Mouse (Mus musculus): ENCODE results near the gene Pfkm. TPM values are rescaled to one million over a fixed set of nuclear protein-coding genes. Genes with fewer than 3 reads are reported as not detected.

Gene Pfkm
- total RNA-seq, 1 experiment from 2014 or later: 82.8 TPM

GRCm38 (mm10) chr15:98173821-98174220, 81.4 kb downstream of the Pfkm start:
- no peak for DNase-seq

GRCm38 (mm10) chr15:98177320-98177719, 84.9 kb downstream of the Pfkm start:
- no peak for DNase-seq

- no peak for DNase-seq
Measured at GRCm38 (mm10) chr15:98180567-98181131, 88.3 kb downstream of the Pfkm start.

- DNase-seq: peak; percentile 91
Measured at GRCm38 (mm10) chr15:98181132-98181711, 88.8 kb downstream of the Pfkm start.

Other genes starting within 250 kb of the Pfkm start
- gene Hdac7, start 248.1 kb upstream of the Pfkm start, total RNA-seq (2021): 93.1 and 109 TPM in 2 replicates
- gene Vdr, start 182.0 kb upstream of the Pfkm start, total RNA-seq (2021): 6.0 and 8.0 TPM in 2 replicates
- gene Tmem106c, start 128.4 kb upstream of the Pfkm start, total RNA-seq (2021): 43.9 and 68.2 TPM in 2 replicates
- gene Col2a1, start 87.9 kb upstream of the Pfkm start, total RNA-seq (2021): not detected in 2 replicates
- 19.8 and 20.8 TPM in 2 replicates for gene Senp1, start 1.2 kb downstream of the Pfkm start, total RNA-seq (2021)
- 36.2 and 46.2 TPM in 2 replicates for gene Asb8, start 73.0 kb downstream of the Pfkm start, total RNA-seq (2021)
- 0.55 and 0.71 TPM in 2 replicates for gene Ccdc184, start 74.6 kb downstream of the Pfkm start, total RNA-seq (2021)
- not detected in 2 replicates for gene Olfr288, start 103.0 kb downstream of the Pfkm start, total RNA-seq (2021)
- not detected in 2 replicates for gene Gm44579, start 128.4 kb downstream of the Pfkm start, total RNA-seq (2021)
- not detected in 2 replicates for gene Olfr287, start 128.5 kb downstream of the Pfkm start, total RNA-seq (2021)
- not detected in 2 replicates for gene Olfr286, start 141.9 kb downstream of the Pfkm start, total RNA-seq (2021)
- gene H1fnt, start 164.7 kb downstream of the Pfkm start, total RNA-seq (2021): not detected in 2 replicates
- 6.0 and 8.1 TPM in 2 replicates for gene Zfp641, start 203.6 kb downstream of the Pfkm start, total RNA-seq (2021)
- not detected in 2 replicates for gene Olfr285, start 224.8 kb downstream of the Pfkm start, total RNA-seq (2021)
- gene Olfr284, start 248.4 kb downstream of the Pfkm start, total RNA-seq (2021): not detected in 2 replicates